Mouse (Mus musculus): ENCODE results near the gene Klf16.

GRCm38 (mm10) chr10:80533704-80534103, 43.4 kb downstream of the Klf16 start:
- TF ChIP-seq POLR2A (IDR thresholded peaks at IDR 0.05; ENCODE audit: insufficient read length, low read depth) (no peak), REST (IDR thresholded peaks at IDR 0.05; ENCODE audit: insufficient read depth, insufficient read length) (no peak), TCF12 (IDR thresholded peaks at IDR 0.05; ENCODE audit: insufficient read depth, poor library complexity, severe bottlenecking) (no peak), USF1 (IDR thresholded peaks at IDR 0.05; ENCODE audit: low read depth) (no peak), MAX (IDR thresholded peaks at IDR 0.05; ENCODE audit: low read depth) (no peak), CEBPB (IDR thresholded peaks at IDR 0.05; ENCODE audit: insufficient read depth, poor library complexity, severe bottlenecking) (no peak), MYOD1 (IDR thresholded peaks at IDR 0.05; ENCODE audit: control insufficient read depth in 1 of 3, insufficient read length in 2 of 3, low read depth in 2 of 3) (no peak), MYOG (IDR thresholded peaks at IDR 0.05; ENCODE audit: control insufficient read depth in 1 of 3, insufficient read depth in 1 of 3, insufficient read length in 2 of 3, low read depth in 2 of 3) (no peak), E2F4 (IDR thresholded peaks at IDR 0.05; ENCODE audit: insufficient read depth) (no peak), POLR2AphosphoS2 (IDR thresholded peaks at IDR 0.05; ENCODE audit: insufficient read length, low read depth) (no peak), TCF3 (IDR thresholded peaks at IDR 0.05; ENCODE audit: insufficient read length, low read depth) (no peak)

Data from myocyte (in vitro differentiated cells).